Mouse (Mus musculus): ENCODE data around the gene Gtf2f2.
"Not testable (repeated sequence)": the region's sequence is repeated elsewhere in the genome, so short reads cannot be mapped to it uniquely, and the experiment has no call there.

Gene Gtf2f2

GRCm38 (mm10) chr14:75923314-75924052 lies 87.2 kb downstream of the Gtf2f2 start:
- in situ Hi-C loops (cut with MseI, MboI), result no loop called here

- in situ Hi-C loops (cut with MseI, MboI), result no loop called here
Observed at GRCm38 (mm10) chr14:75912665-75913064, 98.0 kb downstream of the Gtf2f2 start.

GRCm38 (mm10) chr14:75911968-75912367 lies 98.7 kb downstream of the Gtf2f2 start:
- in situ Hi-C loops (cut with MseI, MboI), result no loop called here

GRCm38 (mm10) chr14:75906931-75907330 lies 103.7 kb downstream of the Gtf2f2 start:
- in situ Hi-C loops (cut with MseI, MboI), result no loop called here

GRCm38 (mm10) chr14:75904972-75905371 lies 105.7 kb downstream of the Gtf2f2 start:
- in situ Hi-C loops (cut with MseI, MboI), result no loop called here

DNA sequence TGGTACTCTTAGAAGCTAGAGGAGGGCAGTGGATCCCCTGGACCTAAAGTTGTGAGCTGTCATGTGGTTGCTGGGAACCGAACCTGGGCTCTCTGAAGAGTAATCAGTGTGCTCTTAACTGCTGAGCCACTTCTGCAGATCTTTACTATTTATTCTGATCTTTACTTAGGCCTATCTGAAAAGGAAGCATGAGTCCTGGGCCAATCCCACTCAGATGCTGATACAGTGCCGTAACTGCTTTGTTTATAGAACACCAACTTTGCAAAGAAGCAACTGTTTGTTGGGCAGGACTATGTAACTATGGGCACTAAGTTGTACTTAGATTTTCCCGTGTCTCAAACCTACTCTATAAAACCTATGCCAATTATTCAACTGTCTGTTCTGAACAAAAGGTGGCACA lies 107.5 kb downstream of the Gtf2f2 start:
- in situ Hi-C loops (cut with MseI, MboI), result no loop called here

DNA sequence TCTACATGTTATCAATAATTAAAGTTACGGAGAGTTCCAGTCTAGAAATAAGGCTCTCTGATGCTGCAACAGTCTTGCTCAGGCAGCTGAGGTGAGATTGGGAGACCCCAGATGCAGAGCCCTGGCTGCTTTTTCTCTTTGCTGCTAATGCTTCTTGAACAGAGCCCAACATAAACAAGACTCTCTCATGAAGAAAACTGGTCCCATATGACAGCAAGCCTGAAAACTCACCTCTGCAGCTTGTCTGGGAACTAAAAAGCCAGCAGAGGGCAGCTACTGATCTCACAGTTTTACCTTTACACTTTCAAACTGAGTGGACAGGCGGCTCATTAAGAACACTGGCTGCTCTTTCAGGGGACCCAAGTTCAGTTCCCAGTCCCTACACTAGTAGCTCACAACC lies 108.7 kb downstream of the Gtf2f2 start:
- in situ Hi-C loops (cut with MseI, MboI), result no loop called here

DNA sequence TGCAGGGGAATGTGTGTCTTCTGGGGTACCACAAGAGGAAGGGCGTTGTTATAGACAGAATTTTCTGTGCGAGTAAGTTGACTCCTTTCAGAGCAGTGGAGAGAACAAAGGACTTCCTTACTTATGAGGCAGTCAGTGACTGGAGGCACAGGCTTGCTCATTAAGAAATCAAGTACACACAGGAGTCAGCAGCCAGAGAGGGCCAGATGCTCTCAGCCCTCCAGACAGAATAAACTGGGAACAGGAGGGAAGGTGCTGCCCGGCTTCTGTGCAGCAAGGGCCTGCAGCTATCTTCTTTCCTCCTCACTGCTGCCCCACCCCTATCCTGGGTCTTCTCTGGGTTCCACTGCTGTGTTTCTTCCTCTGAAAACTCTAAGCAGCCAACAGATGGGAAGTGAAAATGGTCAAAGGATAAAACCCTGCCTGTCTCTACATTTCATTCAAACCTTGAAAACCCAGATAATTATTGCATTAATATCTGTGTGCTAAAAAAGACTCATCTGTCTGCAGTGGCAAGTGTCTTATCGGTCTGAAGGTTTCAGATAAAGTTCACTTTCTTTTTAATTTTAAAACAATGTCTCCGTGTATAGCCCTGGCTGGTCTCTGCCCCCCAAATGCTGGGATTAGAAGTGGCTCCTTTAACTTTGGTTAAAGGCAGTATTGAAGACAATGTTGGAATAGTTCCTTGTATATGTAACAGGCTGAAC lies 109.7 kb downstream of the Gtf2f2 start:
- in situ Hi-C loops (cut with MseI, MboI), result no loop called here

- in situ Hi-C loops (cut with MseI, MboI), result no loop called here
Observed at GRCm38 (mm10) chr14:75899566-75899965, 111.1 kb downstream of the Gtf2f2 start.

GRCm38 (mm10) chr14:75892118-75892517 lies 118.5 kb downstream of the Gtf2f2 start:
- in situ Hi-C loops (cut with MseI, MboI), result no loop called here

GRCm38 (mm10) chr14:75883873-75884272 lies 126.8 kb downstream of the Gtf2f2 start:
- in situ Hi-C loops (cut with MseI, MboI), result no loop called here

- in situ Hi-C loops (cut with MseI, MboI), result no loop called here
Observed at GRCm38 (mm10) chr14:75883330-75883729, 127.3 kb downstream of the Gtf2f2 start.

GRCm38 (mm10) chr14:75881856-75882255 lies 128.8 kb downstream of the Gtf2f2 start:
- in situ Hi-C loops (cut with MseI, MboI), result no loop called here

DNA sequence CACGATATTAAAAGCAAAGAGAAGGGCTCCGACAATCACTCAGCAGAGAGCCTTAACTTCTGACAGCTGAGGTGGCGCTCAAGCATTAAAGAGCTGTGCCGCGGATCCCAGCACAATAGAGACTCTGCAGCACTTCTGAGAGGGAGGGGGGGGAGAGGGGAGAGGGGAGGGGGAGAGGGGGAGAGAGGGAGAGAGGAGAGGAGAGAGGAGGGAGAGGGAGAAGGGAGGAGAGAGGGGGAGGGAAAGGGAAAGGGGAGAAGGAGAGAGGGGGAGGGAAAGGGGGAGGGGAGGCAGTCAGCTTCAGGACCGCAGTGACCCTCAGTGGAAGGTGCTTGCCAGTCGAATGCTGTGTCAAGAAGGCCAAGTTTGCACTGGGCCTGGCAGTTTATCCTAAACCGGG lies 131.7 kb downstream of the Gtf2f2 start:
- in situ Hi-C loops (cut with MseI, MboI), result no loop called here

- in situ Hi-C loops (cut with MseI, MboI), result no loop called here
Observed at GRCm38 (mm10) chr14:75877297-75877696, 133.4 kb downstream of the Gtf2f2 start.

- in situ Hi-C loops (cut with MseI, MboI), result no loop called here
Observed at GRCm38 (mm10) chr14:75876320-75877043, 134.2 kb downstream of the Gtf2f2 start.

DNA sequence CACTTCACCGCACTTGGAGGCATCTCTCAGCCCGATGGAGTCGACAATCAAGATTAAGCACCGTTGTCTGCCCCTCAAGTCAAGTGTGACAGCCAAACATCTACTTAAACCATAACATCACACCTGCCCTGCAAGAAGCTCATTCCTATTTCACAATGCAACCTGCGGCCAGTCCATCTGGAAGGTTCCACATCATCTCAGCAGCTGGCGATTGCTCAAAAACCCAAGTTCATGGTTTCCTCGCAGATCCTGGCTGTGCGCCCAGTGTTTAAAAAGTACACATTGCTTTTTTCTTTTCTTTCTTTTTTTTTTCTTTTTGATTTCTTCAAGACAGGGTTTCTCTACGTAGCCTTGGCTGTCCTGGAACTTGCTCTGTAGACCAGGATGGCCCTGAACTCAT lies 137.1 kb downstream of the Gtf2f2 start:
- in situ Hi-C loops (cut with MseI, MboI), result loop anchor here (5.0 kb wide), 1 partner anchor 204 kb away; no protein-coding TSS in a partner anchor

DNA sequence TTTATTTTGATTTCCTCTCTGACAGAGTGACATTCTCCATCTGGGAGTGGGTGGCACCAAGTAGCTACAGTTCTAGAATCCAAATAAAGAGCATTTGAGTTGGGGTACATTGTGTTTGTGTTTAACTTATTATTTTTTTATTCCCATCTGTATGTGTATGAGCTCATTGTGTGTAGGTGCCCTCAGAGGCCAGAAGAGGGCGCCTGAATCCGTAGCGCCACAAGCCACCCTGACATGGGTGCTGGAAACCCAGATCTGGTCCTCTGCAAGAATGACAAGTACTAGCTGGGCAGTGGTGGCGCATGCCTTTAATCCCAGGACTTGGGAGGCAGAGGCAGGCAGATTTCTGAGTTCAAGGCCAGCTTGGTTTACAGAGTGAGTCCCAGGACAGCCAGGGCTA lies 138.9 kb downstream of the Gtf2f2 start:
- in situ Hi-C loops (cut with MseI, MboI), result loop anchor here (5.0 kb wide), 1 partner anchor 206 kb away; no protein-coding TSS in a partner anchor

- in situ Hi-C loops (cut with MseI, MboI), result loop anchor here (5.0 kb wide), 1 partner anchor 206 kb away; no protein-coding TSS in a partner anchor
Observed at GRCm38 (mm10) chr14:75871111-75871510, 139.6 kb downstream of the Gtf2f2 start.

- in situ Hi-C loops (cut with MseI, MboI), result loop anchor here (5.0 kb wide), 1 partner anchor 207 kb away; no protein-coding TSS in a partner anchor
Observed at GRCm38 (mm10) chr14:75870631-75871030, 140.0 kb downstream of the Gtf2f2 start.

DNA sequence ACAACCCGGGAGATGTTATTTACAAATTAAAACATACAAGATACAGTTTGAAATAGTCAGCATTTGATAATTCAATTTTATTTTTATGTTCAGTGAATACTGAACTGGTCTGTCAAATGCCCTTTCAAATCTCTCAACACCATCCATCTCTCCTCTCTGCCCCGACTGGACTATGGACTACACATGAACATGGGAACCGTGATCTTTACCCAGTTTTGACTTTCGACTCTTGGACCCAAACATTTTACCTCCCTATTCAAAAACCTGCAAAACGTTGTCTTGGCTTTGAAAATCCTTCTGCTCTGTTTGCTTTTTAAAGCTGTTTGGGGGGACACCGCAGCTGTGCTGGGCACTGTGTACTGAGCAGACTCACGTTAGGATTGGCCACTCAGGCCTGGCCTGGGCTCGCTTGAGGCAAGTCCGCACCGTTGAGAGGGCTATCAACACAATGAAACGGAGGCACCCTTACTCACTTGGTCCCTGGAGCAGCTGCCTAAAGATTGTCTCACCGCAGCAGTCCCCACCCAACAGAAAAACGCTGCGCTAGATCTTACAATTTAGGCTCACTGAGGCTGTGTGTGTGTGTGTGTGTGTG lies 140.8 kb downstream of the Gtf2f2 start:
- in situ Hi-C loops (cut with MseI, MboI), result loop anchor here (5.0 kb wide), 1 partner anchor 207 kb away; no protein-coding TSS in a partner anchor

GRCm38 (mm10) chr14:75868028-75868427 lies 142.6 kb downstream of the Gtf2f2 start:
- in situ Hi-C loops (cut with MseI, MboI), result not testable (repeated sequence)
